Mouse (Mus musculus): ENCODE results near the gene Lmod3. TPM values are rescaled to one million over a fixed set of nuclear protein-coding genes. Genes with fewer than 3 reads are reported as not detected.
"Not testable (repeated sequence)": the region's sequence is repeated elsewhere in the genome, so short reads cannot be mapped to it uniquely, and the experiment has no call there.

Gene Lmod3
- total RNA-seq, 2 experiments from 2014 or later, result 62.9 to 66.5 TPM

GRCm38 (mm10) chr6:97278014-97278787, 25.6 kb upstream of the Lmod3 start:
- intact Hi-C loops (cut with DNase I), result loop anchor here (1.0 to 5.0 kb wide), 3 partner anchors 27 to 139 kb away; no protein-coding TSS in a partner anchor
- DNase-seq (ENCODE audit: low spot score), result peak; percentile 64

DNA sequence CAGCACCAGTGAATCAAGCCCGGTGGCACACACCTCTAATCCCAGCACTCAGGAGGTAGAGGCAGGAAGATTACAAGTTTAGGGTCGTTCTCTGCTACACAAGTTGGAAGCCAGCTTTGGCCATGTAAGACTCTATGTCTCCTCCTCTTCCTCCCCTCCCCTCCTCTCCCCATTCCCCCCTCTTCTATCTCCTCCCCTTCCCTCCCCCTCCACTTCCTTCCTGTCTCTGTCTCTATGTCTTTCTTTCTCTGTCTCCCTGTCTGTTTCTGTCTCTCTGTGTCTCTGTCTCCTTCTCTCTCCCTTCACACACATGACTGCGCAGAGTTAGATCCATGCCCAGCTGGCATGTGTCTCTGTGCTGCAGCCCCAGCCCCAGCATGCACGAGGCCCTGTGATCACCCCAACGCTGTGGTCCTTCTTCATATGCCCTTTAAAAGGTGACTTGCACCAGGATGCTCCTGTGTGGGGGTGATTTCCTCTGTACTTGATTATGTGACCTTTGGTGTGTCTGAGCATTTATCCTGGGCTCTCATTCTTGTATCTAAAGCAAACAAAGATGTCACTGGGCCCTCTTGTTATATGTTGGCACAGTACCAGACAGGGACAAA, 24.4 kb upstream of the Lmod3 start:
- intact Hi-C loops (cut with DNase I), result loop anchor here (2.0 to 5.0 kb wide), 2 partner anchors 35 to 248 kb away; no protein-coding TSS in a partner anchor
- DNase-seq (ENCODE audit: low spot score), result no peak

- DNase-seq (ENCODE audit: low spot score), result peak; percentile 40
Measured at GRCm38 (mm10) chr6:97276366-97276765, 23.8 kb upstream of the Lmod3 start.

GRCm38 (mm10) chr6:97275760-97276159, 23.2 kb upstream of the Lmod3 start:
- intact Hi-C loops (cut with DNase I), result loop anchor here (2.0 to 5.0 kb wide), 2 partner anchors 37 to 249 kb away; no protein-coding TSS in a partner anchor
- no peak for DNase-seq (ENCODE audit: low spot score)

More at GRCm38 (mm10) chr6:97276366-97276765, 23.8 kb upstream of the Lmod3 start:
- intact Hi-C loops (cut with DNase I), result loop anchor here (2.0 to 5.0 kb wide), 2 partner anchors 36 to 248 kb away; no protein-coding TSS in a partner anchor

- DNase-seq (ENCODE audit: low spot score), result no peak
- intact Hi-C loops (cut with DNase I), result no loop called here
Measured at GRCm38 (mm10) chr6:97273777-97274176, 21.2 kb upstream of the Lmod3 start.

DNA sequence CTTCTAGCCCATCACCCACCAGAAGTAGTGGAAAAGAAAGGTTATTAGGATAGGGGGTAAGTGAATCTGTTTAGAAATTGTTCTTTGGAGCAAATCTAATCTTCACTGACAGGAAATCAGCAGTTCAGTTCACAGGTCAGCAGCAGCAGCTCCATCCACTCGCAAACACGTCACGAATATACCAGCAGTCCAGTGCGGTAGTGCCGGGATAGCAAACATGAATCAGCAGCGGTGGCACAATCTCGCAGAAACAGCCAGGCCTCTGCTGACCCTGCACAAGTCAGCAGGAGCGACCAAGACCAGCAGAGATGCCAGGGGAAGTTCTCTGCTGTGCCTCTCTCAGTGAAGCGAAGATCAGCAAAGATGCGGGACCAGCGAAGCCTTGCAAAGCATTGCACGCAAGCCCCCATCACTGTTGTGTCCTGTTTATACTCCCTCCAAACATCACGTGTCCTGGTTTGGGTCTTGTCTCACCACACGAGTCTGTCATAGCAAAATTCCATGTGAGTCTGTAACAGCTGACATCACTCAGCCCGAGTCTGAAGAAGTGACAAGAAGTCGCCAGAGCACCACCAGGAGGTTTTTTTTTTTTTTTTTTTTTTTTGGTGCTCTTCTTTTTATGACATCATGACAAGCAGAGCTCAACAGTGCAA, 20.6 kb upstream of the Lmod3 start:
- no peak for DNase-seq (ENCODE audit: low spot score)
- intact Hi-C loops (cut with DNase I), result no loop called here

GRCm38 (mm10) chr6:97272349-97272748, 19.8 kb upstream of the Lmod3 start:
- no peak for DNase-seq (ENCODE audit: low spot score)
- intact Hi-C loops (cut with DNase I), result no loop called here

- intact Hi-C loops (cut with DNase I), result no loop called here
Measured at GRCm38 (mm10) chr6:97269596-97269995, 17.0 kb upstream of the Lmod3 start.

DNA sequence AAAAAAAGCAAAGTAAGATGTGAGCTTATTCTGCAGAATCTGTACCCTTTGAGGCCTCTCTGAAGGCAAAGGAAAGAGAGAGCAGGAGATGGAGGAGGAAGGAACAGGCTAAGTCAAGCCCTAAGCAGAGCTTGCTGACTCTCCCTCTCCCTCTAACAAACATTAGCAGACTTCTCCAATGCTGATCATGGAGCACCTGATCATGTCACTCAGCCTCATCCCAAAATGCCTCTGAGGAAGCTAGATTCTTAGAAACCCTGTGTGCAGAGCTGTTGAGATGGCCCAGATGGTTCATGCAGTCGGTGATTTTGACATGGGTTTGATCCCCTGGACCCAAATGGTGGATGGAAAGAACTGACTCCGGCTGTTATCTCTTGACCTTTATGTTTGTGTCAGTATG, 14.6 kb upstream of the Lmod3 start:
- intact Hi-C loops (cut with DNase I), result no loop called here
- DNase-seq (ENCODE audit: low spot score), result no peak

More at GRCm38 (mm10) chr6:97269596-97269995, 17.0 kb upstream of the Lmod3 start:
- no peak for DNase-seq (ENCODE audit: low spot score)

DNA sequence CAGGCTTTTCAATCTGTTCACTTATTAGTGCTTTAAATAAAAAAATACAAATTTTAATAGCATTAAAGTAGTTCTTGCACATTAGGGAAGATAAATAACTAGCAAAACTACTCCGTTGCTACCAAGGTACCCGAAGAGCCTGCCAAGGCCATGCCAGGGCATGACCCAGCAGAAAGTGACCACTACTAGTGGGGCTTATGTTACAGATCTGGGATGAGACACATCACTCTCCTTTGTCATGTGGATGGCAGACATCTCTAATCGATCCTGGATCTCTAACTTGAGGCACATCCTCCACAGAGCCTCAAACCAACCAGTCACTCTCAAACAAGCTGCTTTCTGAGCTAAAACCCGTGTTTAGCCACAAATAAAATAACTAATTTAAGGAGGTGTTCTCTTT, 14.1 kb upstream of the Lmod3 start:
- intact Hi-C loops (cut with DNase I), result no loop called here
- no peak for DNase-seq (ENCODE audit: low spot score)

- intact Hi-C loops (cut with DNase I), result no loop called here
- no peak for DNase-seq (ENCODE audit: low spot score)
Measured at GRCm38 (mm10) chr6:97265705-97266104, 13.1 kb upstream of the Lmod3 start.

GRCm38 (mm10) chr6:97265240-97265639, 12.7 kb upstream of the Lmod3 start:
- intact Hi-C loops (cut with DNase I), result no loop called here
- DNase-seq (ENCODE audit: low spot score), result no peak

- DNase-seq (ENCODE audit: low spot score); intact Hi-C loops (cut with DNase I): not testable (repeated sequence)
Measured at GRCm38 (mm10) chr6:97263750-97264149, 11.2 kb upstream of the Lmod3 start.

DNA sequence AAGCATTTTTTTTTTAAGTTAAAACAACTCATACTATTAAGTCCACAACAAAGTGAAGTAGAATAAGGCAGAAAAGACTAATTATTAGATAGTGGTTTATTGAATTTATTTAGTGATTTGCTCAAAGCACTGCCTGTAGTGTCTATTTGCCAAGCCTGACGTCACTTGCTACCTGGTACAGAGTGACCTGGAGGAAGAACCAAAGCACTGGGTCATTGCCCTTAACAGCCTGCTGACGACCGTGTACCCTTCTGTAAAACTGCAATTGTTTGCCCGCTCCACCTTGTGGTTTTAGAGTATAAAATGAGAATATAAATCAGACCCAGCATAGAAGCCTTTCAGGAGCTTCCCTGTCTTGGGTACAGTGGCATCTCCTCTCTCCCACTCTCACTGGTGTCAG, 9.7 kb upstream of the Lmod3 start:
- no peak for DNase-seq (ENCODE audit: low spot score)
- intact Hi-C loops (cut with DNase I), result no loop called here

DNA sequence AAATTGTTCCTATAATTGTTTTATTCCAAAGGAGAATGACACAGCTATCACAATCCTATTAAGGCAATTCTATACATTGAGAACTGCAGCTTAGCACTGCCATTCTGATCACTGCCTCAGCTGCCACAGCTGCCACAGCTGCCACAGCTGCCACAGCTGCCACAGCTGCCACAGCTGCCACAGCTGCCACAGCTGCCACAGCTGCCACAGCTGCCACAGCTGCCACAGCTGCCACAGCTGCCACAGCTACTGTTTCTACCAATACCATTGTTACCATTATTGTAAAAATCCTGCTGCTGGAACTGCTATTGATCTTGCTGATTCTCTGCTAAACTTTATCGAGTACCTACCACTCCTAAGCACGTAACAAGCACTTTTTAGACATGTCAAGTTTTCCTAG, 7.4 kb upstream of the Lmod3 start:
- intact Hi-C loops (cut with DNase I), result loop anchor here (10.0 kb wide), 1 partner anchor 745 kb away; no protein-coding TSS in a partner anchor
- not testable (repeated sequence) for DNase-seq (ENCODE audit: low spot score)

GRCm38 (mm10) chr6:97258489-97258888, 5.9 kb upstream of the Lmod3 start:
- intact Hi-C loops (cut with DNase I), result loop anchor here (10.0 kb wide), 1 partner anchor 746 kb away; no protein-coding TSS in a partner anchor
- no peak for DNase-seq (ENCODE audit: low spot score)

DNA sequence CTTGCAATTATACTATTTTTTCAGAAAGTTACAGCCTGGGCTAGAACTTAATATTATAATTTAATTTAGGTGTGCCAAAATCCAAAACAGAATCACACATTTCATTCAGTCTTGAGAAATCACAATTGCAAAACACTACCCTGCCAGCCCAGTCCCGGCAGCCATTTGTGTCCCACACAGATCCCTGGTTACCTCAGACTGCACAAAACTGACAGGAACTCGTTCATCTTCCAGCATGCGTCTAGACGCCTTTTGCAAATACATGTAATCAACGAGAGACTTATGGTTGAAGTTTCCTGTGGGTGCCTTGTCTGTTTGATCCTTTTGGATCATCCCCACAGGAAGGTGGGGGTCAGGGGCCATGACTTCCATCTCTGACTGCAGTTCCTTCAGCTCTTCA, 473 bp downstream of the Lmod3 start:
- DNase-seq (ENCODE audit: low spot score), result no peak
- intact Hi-C loops (cut with DNase I), result loop anchor here (5.0 to 10.0 kb wide), 3 partner anchors 40 to 753 kb away; partner anchors contain the start of gene Arl6ip5

- intact Hi-C loops (cut with DNase I), result loop anchor here (1.0 to 10.0 kb wide), 6 partner anchors 28 to 754 kb away; partner anchors contain the start of gene Arl6ip5
- DNase-seq (ENCODE audit: low spot score), result peak; percentile 23
Measured at GRCm38 (mm10) chr6:97250966-97251365, 1.6 kb downstream of the Lmod3 start.

GRCm38 (mm10) chr6:97245200-97245599, 7.4 kb downstream of the Lmod3 start:
- no peak for DNase-seq (ENCODE audit: low spot score)
- intact Hi-C loops (cut with DNase I), result no loop called here

DNA sequence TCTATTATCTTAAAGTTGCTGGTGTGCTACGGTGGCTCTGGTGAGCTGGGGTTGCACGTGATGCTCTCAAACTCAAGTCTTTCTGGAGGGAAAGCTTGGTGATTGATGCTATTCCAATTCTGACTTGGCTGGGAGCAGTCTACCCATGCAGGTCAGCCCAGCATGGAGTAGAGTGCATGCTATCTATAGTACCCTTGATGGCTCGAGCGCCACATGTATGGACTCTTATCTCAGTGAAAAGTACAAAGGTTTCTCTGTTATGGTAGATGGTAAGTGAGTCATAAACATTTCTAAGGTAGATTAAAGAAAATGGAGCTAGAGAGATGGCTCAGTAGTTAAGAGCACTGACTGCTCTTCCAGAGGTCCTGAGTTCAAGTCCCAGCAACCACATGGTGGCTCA, 10.0 kb downstream of the Lmod3 start:
- DNase-seq (ENCODE audit: low spot score), result no peak
- intact Hi-C loops (cut with DNase I), result no loop called here

Data from heart, postnatal 25 days (tissue).